Mouse (Mus musculus) brain, embryonic 18.5 days (tissue): ENCODE data around the gene Olfr982.

Source experiments
- DNase-seq: peaks from one replicate; pipeline ENCODE4 v3.0.0-alpha.2; 2012; ENCODE audit warnings: low read depth, low spot score

Olfr982 gene

GRCm38 (mm10) chr9:40073529-40073928 lies at the start of gene Olfr982:
Olfr982 (plus strand) TSS chr9:40073829.
- no peak for DNase-seq

GRCm38 (mm10) chr9:40050138-40050537 lies 23.5 kb upstream of the Olfr982 start:
- DNase-seq = no peak

GRCm38 (mm10) chr9:40093495-40093894 lies 19.9 kb downstream of the Olfr982 start, which contains the start of gene Olfr983:
Olfr983 (minus strand) TSS chr9:40093595.
- no peak for DNase-seq

- DNase-seq = no peak
These were observed 21.1 kb downstream of the Olfr982 start for GRCm38 (mm10) chr9:40094769-40095168.

GRCm38 (mm10) chr9:40114106-40114505 lies 40.5 kb downstream of the Olfr982 start, which contains the start of gene Olfr984:
Olfr984 (minus strand) TSS chr9:40114206.
- DNase-seq = no peak

- DNase-seq = no peak
These were observed 43.1 kb downstream of the Olfr982 start for GRCm38 (mm10) chr9:40116645-40117286.

GRCm38 (mm10) chr9:40117287-40117659 lies 43.6 kb downstream of the Olfr982 start:
- DNase-seq = no peak
